Mouse (Mus musculus) small intestine, adult 2 months (tissue): ENCODE measurements around the gene Tbc1d17. TPM values are rescaled to one million over a fixed set of nuclear protein-coding genes. Genes with fewer than 3 reads are reported as not detected.

Experiments
- H3K27ac ChIP-seq: fragments of 200-500 bp; 2 replicates; pipeline ENCODE4 v1.5.1; 2012; ENCODE audit warnings: low read depth, low read length, control low read depth, inconsistent platforms; ENCODE audit not compliant: insufficient read depth
- H3K27me3 ChIP-seq: fragments of 200-500 bp; 2 replicates; pipeline ENCODE4 v1.6.1; 2012; ENCODE audit warnings: mild to moderate bottlenecking, moderate library complexity, low read length, inconsistent platforms; ENCODE audit not compliant: control insufficient read depth, insufficient read depth
- H3K36me3 ChIP-seq: fragments of 200-500 bp; 2 replicates; pipeline ENCODE4 v1.6.1; 2012; ENCODE audit warnings: mild to moderate bottlenecking, low read length, control low read depth, inconsistent platforms; ENCODE audit not compliant: control insufficient read depth, insufficient read depth
- H3K4me1 ChIP-seq: fragments of 200-500 bp; 2 replicates; pipeline ENCODE4 v1.6.1; 2012; ENCODE audit warnings: low read length, inconsistent platforms, mixed read lengths; ENCODE audit not compliant: control insufficient read depth, insufficient read depth, insufficient read length
- H3K4me3 ChIP-seq: fragments of 200-500 bp; 2 replicates; pipeline ENCODE4 v1.5.1; 2012; ENCODE audit warnings: low read depth, mild to moderate bottlenecking, control low read depth, inconsistent platforms, low read length, moderate library complexity
- CTCF ChIP-seq: fragments of 200-500 bp; IDR thresholded peaks from 2 replicates; pipeline ENCODE4 v1.5.1; 2012; ENCODE audit warnings: low read depth, mild to moderate bottlenecking, control low read depth, inconsistent platforms, low read length, moderate library complexity, mixed read lengths; ENCODE audit not compliant: insufficient replicate concordance, insufficient read length; ENCODE audit errors: extremely low read depth
- POLR2A ChIP-seq: fragments of 200-500 bp; IDR thresholded peaks from 2 replicates; pipeline ENCODE4 v1.6.1; 2012; ENCODE audit warnings: low read depth, mild to moderate bottlenecking, control low read depth, inconsistent platforms, low read length, moderate library complexity
- WGBS: fragments of 180-500 bp; shearing (Covaris S2); methylation state at CpG from one replicate; pipeline ENCODE4 v1.1.7; 2018; 5-methylcytosine and 5-hydroxymethylcytosine counted together
- polyA plus RNA-seq: library from polyadenylated mRNA; depleted of rRNA; stranded (reverse); fragments of >200 nt; gene quantifications from 2 replicates; pipeline ENCODE4 v1.2.3, GENCODE M21; 2012

Tbc1d17 gene
- polyA plus RNA-seq, 1 experiment: 63.2 TPM

DNA sequence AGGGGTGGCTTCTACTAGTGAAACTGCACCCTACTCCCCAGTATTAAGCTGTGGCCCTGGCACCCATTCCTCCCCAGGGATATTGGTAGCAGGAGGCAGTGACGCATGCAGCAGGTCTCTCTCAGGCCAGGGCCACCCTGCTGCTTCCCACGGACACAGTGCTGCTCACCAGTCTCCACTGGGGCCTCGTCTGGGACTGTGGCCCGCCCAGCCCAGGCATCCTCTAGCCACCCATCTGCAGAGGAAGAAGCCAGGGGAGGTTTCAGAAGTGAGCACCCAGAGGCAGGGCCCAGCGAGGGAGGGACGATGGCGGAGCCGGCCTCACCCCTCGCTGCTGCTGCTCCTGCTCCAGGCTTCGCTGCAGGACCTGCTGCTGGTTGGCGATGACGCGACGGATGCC lies 14.3 kb upstream of the Tbc1d17 start:
- no peak overlapping the region for H3K4me3 ChIP-seq
- H3K4me1 ChIP-seq: peaks cover 16% of the 10 kb centered on the region
- 91% methylated on average over 14 of the region's 14 CpGs for WGBS

DNA sequence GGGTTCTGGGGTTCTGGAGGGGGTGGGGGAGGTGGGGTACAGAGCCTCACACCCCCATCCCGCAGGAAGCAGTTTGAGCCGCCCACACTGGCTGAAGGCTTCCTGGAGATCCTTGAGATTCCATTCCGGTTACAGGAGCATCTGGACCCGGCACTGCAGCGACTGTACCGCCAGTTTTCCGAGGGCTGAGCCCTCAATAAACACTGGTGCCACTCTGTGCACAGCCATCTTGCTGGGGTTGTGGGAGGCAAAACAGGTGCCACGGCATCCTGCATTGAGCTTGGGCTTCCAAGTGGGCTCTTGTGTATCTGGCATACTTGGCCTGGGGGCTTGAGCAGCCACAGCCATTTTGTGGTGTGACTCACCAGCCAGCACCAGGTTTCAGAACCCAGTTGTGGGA lies 13.6 kb upstream of the Tbc1d17 start:
- no peak overlapping the region for H3K4me3 ChIP-seq
- no peaks in the 10 kb centered on the region for H3K27me3 ChIP-seq
- H3K36me3 ChIP-seq: peaks cover 30% of the 10 kb centered on the region
- WGBS: 77% methylated on average over 8 of the region's 8 CpGs
- no peak overlapping the region for H3K27ac ChIP-seq
- peaks cover 16% of the 10 kb centered on the region for H3K4me1 ChIP-seq
- TF ChIP-seq CTCF: no peak
- TF ChIP-seq POLR2A: no peak

More for the DNA sequence above, 14.3 kb upstream of the Tbc1d17 start:
- H3K27ac ChIP-seq: no peak overlapping the region
- no peak for TF ChIP-seq CTCF
- no peak for TF ChIP-seq POLR2A
- no peaks in the 10 kb centered on the region for H3K27me3 ChIP-seq
- H3K36me3 ChIP-seq: peaks cover 30% of the 10 kb centered on the region

DNA sequence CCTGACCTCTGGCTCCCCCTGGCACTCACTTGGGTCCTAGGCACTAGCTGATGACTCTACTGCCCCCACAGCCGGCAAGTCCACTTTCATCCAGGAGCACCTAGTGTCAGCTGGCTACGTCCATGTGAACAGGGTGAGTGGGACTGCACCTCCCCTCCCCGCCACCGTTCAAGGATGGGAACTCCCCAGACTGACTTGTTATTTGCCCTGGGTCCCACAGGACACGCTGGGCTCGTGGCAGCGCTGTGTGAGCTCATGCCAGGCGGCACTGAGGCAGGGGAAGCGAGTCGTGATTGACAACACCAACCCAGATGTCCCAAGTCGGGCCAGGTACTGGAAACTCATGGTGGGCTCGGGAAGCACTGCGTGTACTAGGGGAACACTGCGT lies 12.5 kb upstream of the Tbc1d17 start:
- Histone ChIP-seq H3K27me3 (no peaks in the 10 kb centered on the region), H3K27ac (no peak overlapping the region), H3K4me1 (peaks cover 11% of the 10 kb centered on the region), H3K4me3 (no peak overlapping the region), H3K36me3 (peaks cover 30% of the 10 kb centered on the region)
- WGBS: 85% methylated on average over 14 of the region's 14 CpGs
- TF ChIP-seq CTCF (no peak), POLR2A (no peak)

- H3K36me3 ChIP-seq: peaks cover 30% of the 10 kb centered on the region
- no peak overlapping the region for H3K4me3 ChIP-seq
- TF ChIP-seq POLR2A (no peak), CTCF (peak; percentile 83)
- H3K27ac ChIP-seq: no peak overlapping the region
- peaks cover 8% of the 10 kb centered on the region for H3K4me1 ChIP-seq
- no peaks in the 10 kb centered on the region for H3K27me3 ChIP-seq
- 60% methylated on average over 22 of the region's 22 CpGs for WGBS
These were observed 11.9 kb upstream of the Tbc1d17 start for GRCm38 (mm10) chr7:44860576-44861428.

DNA sequence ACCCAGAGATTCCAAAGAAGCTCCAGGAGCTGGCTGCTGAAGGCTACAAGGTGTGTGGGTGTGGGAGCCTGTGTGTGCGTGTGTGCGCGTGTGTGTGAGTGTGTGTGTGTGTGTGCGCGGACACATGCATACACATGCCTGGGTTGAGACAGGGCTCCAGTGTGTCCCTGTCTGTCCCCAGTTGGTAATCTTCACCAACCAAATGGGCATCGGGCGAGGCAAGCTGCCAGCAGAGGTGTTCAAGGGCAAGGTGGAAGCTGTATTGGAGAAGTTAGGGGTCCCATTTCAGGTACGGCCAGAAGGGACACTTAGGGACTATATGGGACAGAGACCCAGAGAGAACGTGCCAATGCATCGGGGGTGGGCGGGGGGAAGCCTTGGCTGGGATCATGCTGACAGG lies 11.0 kb upstream of the Tbc1d17 start:
- H3K27me3 ChIP-seq: no peaks in the 10 kb centered on the region
- 88% methylated on average over 11 of the region's 11 CpGs for WGBS
- H3K36me3 ChIP-seq: peaks cover 30% of the 10 kb centered on the region
- no peak overlapping the region for H3K27ac ChIP-seq
- H3K4me1 ChIP-seq: peaks cover 6% of the 10 kb centered on the region
- H3K4me3 ChIP-seq: no peak overlapping the region
- no peak for TF ChIP-seq CTCF
- no peak for TF ChIP-seq POLR2A

GRCm38 (mm10) chr7:44857905-44858304 lies 9.0 kb upstream of the Tbc1d17 start:
- peak overlapping the region; percentile 74; the same call in 1 of the 2 replicates for H3K4me3 ChIP-seq
- WGBS: 29% methylated on average over 8 of the region's 8 CpGs
- TF ChIP-seq POLR2A (no peak), CTCF (no peak)
- H3K36me3 ChIP-seq: peaks cover 11% of the 10 kb centered on the region
- no peak overlapping the region for H3K27ac ChIP-seq
- H3K27me3 ChIP-seq: no peaks in the 10 kb centered on the region
- peaks cover 11% of the 10 kb centered on the region for H3K4me1 ChIP-seq

GRCm38 (mm10) chr7:44857042-44857552 lies 8.2 kb upstream of the Tbc1d17 start, which contains the start of gene Pnkp:
Gene Pnkp (plus strand): TSS chr7:44857139.
- H3K4me1 ChIP-seq: peaks cover 11% of the 10 kb centered on the region

More at GRCm38 (mm10) chr7:44857042-44857552, 8.2 kb upstream of the Tbc1d17 start, which contains the start of gene Pnkp:
- TF ChIP-seq CTCF (no peak), POLR2A (0 out of 2 replicates have a peak, but pooled peaks have one; percentile 20)
- Histone ChIP-seq H3K4me3 (peak within 1 kb of the TSS; percentile 74), H3K27ac (peak within 1 kb of the TSS; percentile 61), H3K27me3 (no peaks in the 10 kb centered on the region), H3K36me3 (peaks cover 3% of the 10 kb centered on the region)
- WGBS: under 1% methylated on average over 32 of the region's 32 CpGs
